Mouse (Mus musculus): ENCODE results near the gene Stx5a.

Stx5a gene

DNA sequence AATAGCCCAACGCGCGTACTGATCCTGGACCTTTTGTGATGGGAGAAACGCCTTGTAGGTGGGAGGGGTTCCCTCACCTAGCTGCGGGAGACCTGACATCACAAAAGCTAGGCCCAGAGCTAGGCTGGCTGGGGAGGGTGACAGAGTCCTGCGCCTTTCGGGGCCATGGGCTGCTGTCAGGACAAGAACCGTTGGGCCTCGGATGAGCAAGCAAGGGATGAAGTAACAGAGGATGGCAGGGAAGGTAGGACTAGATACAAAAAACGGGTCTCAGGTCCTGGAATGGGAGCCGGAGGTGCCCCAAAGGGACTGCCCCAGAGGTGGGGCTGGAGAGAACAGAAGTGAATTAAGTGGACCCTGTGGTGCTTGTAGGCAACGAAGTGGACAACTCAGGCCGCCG lies 610 bp upstream of the Stx5a start, which contains the start of gene 1700092M07Rik:
TSS of gene 1700092M07Rik (plus strand) at position 116 of the 400 bp plus-strand sequence.
- no peak for DNase-seq (ENCODE audit: low spot score in 2 of 2)

DNA sequence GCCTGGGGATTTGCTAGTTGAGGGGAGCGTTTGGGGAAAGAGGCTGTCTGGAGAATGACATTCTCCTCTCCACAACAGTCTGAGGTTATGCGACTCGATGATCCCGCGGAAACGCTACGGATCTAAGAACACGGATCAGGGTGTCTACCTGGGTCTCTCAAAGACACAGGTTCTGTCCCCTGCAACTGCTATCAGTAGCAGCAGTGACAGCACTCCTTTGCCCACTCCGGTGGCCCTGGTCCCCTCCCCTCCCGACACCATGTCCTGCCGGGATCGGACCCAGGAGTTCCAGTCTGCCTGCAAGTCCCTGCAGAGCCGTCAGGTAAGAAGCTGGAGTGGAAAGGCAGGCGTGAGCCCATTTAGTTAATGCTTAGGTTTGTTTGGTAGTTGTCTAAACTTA lies 963 bp downstream of the Stx5a start:
- no peak for DNase-seq (ENCODE audit: low spot score in 2 of 2)

DNA sequence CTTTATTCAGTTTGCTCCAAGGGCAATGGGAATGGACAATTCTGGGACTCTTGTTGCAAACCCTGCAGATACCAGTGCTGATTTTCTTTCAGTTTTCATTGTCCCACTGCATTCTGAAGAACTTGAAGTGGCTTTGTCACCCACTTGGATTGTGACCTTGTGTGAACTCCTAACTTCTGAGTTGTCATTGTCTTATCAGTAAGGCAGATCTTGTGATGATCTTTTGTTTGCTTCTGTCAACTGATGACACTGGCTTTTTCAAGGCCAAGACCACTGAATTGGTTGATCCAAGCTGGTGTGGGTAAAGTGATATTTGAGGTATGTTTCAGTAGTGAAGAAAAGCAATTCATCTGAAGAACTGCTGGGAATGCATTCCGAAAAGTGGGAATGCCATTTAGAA lies 4.2 kb downstream of the Stx5a start:
- no peak for DNase-seq (ENCODE audit: low spot score in 2 of 2)

DNA sequence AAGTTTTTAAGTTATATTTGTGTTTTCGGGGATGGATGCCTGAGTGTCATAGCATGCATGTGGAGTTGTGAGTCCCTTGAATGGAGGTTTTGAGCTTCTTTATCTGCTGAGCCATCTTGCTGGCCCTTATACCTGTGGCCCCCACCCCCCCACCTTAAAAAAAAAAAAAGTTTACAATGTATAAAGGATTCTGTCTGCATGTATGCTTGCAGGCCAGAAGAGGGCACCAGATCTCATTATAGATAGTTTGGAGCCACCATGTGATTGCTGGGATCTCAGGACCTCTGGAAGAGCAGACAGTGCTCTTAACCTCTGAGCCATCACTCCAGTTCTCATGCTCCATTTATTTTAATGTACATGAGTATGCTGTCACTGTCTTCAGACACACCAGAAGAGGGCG lies 6.2 kb downstream of the Stx5a start:
- DNase-seq (ENCODE audit: low spot score in 2 of 2) = no peak

DNA sequence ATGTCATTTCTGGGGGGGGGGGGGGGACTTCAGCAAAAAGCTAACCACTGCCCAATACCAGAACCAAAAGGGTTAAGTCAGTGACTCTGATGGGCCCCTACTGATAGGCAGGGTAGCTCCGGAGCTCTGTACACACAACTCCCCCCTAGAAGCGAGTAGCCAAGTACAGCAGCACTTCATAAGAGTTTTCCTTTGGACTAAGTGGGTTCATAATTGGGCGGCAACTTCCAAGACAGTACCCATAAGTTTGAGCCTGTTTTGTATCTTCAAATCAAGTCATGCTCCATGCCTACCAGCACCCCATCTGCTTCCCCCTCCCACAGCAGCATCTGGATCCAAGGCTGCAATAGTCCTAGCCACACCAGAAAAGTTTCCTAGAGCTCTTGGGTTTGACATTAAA lies 14.4 kb downstream of the Stx5a start:
- no peak for DNase-seq (ENCODE audit: low spot score in 2 of 2)

DNA sequence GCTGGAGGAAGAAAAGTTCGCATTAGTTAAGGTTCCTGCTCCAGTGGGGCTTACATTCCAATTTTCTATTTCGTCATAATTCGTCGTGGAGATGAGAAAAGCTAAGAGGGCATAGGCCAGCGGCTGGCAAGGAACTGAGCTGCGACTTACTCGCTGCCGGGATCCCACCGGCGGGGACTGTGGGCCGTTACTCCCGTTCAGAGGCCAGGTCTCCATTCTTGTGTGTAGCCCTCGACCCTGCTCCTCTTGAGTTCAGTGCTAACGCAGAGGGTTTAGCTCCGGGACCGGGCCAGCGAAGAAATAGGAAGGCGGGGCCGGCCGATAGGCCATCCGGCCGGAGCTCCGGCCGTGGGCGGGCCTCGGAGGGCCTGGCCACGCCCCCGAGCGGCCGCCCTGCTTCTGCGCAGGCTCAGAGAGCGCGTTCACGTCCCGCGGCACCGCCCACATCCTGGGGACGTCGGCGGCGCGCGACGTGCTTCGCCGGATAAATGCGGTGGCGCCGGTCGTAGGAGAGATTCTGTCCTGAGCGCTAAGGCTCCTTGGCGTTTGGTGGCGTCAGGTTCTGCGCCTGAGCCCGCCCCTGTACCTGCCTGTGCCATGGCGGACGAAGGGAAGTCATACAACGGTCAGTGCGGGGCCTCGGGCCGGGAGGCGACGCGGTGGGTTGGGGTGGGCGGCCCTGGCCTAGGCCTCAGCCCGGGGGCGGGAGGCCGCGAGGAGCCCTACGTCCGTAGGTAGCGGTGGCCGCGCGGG lies 15.6 kb downstream of the Stx5a start, which contains the start of gene Nxf1:
TSS of gene Nxf1 (plus strand) at position 439 of the 753 bp plus-strand sequence.
- DNase-seq (ENCODE audit: low spot score in 2 of 2) = peak; percentile 89 to 92

DNA sequence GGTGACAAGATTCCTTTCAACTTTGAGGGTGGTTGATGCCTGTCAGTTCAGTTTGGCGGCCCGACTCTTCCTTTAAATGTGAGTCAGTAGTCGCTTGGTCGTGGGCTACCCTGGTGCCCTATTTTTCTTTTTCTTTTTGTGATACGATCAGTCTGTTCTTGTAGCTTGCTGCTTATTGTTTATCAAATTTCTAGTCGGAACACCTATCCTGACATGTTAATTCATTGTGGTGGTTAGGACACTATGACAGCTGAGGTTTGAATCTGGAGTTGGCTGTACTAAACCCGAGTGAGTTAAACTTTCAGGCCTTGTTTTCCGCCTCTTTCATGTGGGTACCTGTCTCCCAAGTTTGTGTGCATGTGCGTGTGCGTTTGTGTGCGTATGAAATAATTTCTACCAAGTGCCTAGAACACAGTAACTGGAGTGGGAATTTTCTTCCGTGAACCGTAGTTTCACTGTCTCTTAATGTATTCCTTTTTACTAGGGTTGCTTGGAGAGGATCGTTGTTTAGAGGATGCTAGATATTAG lies 16.3 kb downstream of the Stx5a start:
- no peak for DNase-seq (ENCODE audit: low spot score in 2 of 2)

DNA sequence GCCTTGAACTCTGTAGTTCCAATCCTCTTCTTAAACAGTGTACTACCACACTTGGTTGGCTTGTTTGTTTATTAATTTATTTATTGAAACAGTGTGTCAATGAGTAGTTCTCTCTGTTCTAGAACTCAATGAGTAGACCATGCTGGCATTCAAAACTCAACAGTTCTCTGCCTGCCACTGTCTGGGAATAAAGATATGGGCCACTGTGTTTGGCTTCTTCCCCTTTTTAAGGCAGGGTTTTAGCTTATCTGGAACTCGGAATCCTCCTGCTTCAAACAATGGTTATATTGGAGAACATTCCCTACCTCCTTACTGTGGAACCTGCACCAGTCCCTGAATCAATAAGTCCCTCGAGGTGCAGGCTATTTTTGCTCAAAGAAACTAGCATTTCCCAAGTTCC lies 17.7 kb downstream of the Stx5a start:
- no peak for DNase-seq (ENCODE audit: low spot score in 2 of 2)

DNA sequence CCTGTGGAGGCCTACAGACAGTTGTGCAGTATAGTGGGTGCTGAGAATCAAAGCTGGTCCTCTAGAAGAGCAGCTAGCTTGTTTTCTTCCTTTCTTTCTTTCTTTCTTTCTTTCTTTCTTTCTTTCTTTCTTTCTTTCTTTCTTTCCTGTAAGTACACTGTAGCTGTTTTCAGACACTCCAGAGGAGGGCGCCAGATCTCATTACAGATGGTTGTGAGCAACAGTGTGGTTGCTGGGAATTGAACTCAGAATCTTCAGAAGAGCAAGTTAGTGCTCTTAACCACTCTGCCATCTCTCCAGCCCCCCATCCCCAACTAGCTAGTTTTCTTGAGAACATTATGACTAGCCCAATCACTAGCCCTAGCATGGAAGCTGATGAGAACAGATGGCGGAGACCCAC lies 19.5 kb downstream of the Stx5a start:
- DNase-seq (ENCODE audit: low spot score in 2 of 2) = peak in 1 of 2 experiments; percentile 30

DNA sequence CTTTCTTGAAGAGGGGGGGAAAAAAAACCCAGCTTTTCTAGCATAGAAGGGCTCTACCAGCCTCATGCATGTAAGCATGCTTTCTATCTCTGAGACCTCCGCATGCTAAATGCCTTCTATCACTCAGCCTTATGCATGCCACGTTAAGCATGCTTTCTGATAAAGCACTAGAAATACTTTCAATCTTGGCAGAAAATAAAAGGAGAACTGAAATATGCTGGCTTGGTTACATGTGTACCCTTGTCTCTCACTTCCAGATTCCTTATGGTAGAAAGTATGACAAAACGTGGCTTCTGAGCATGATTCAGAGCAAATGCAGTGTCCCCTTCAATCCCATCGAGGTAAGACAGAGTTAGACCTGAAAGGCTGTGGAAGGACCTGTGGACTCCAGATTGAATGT lies 22.1 kb downstream of the Stx5a start:
- DNase-seq (ENCODE audit: low spot score in 2 of 2) = no peak

DNA sequence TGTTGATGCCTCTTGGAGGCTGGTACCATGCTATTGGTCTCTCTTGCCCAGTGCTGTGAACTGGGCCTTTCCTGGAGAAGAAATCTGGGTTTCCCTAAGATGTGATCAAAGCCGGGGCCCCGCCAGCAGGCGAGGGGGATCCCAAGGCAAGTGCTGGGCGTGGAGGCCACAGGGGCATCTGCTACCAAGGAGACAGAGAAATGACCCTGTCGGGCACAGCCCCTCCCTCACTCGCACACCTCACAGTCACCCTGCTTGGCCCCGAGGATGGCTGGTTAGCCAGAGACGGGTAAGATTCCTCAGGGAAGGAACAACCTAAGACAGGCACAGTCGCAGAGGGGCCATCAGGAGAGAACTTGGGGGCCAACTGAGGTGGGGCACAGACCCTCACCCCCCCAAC lies 24.3 kb downstream of the Stx5a start:
- no peak for DNase-seq (ENCODE audit: low spot score in 2 of 2)

DNA sequence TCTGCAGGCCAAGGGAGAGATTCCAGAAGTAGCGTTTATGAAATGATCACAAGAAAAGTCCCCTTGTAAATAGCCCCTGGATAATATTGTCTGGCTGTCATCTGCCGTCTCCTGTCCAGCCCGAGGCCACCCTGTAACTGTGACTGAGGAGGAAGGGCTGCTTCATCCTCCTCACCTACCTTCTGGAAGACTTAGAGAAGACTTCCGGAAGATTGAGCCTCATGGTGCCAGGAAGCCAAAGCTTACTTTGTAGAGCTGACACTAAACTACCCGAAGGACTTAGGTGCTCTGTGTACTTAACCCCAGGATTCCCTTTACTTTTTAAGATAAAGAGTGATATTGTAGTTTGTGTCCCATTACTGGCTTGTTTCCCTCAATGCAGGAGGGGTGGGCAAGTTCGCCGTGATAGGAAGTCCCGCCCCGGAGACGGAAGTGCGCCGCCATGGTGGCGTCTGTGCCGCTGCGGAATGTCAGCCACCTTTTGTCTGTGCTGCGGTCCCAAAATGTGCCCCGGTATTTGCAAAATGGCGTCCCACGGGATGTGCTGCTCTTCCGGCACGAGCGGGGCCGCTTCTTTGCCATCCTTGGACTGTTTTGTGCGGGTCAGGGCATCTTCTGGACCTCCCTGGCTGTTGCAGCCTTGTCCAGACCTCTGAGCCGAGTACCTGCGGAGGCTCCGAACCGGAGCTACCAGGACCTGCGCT lies 29.5 kb downstream of the Stx5a start, which contains the start of gene Tmem223:
TSS of gene Tmem223 (plus strand) at position 430 of the 704 bp plus-strand sequence.
- peak; percentile 78 to 81 for DNase-seq (ENCODE audit: low spot score in 2 of 2)

DNA sequence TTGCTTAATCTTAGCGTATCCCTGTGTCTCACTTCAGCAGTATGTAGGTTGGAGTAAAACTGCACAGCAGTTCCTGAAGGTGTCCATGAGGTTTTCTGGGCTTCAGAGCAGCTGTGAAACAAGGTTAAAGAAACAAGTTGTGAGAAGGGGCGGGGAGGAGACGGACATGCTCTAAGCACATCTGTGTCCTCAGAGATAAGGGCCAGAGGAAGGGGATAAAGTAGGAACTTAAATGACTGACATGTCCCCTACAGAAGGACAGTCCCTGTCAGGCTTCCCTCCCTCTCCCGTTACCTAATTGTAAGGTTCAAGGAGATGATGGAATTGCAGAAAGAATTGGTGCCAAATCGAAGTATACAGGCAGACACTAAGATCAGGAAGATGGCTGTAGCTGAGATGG lies 31.8 kb downstream of the Stx5a start:
- no peak for DNase-seq (ENCODE audit: low spot score in 2 of 2)

DNA sequence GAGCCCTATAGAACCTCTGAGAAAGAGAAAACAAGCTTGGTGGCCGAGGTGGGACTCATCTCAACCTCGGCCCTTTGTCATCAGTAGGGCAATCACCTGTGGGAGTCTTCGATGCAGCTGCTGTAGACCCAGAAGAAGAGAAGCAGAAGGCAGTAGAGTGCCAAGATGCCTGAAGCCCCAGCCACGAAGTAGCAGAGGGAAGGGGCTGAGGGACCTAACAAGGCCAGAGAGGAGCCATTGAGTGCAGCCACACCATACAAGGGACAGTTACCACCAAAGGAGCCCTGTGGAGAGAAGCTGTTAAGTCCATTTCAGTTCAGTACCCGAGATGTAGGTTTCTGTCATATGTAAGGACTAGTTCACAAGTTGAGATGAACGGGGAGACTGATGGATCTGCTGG lies 32.2 kb downstream of the Stx5a start:
- DNase-seq (ENCODE audit: low spot score in 2 of 2) = no peak

DNA sequence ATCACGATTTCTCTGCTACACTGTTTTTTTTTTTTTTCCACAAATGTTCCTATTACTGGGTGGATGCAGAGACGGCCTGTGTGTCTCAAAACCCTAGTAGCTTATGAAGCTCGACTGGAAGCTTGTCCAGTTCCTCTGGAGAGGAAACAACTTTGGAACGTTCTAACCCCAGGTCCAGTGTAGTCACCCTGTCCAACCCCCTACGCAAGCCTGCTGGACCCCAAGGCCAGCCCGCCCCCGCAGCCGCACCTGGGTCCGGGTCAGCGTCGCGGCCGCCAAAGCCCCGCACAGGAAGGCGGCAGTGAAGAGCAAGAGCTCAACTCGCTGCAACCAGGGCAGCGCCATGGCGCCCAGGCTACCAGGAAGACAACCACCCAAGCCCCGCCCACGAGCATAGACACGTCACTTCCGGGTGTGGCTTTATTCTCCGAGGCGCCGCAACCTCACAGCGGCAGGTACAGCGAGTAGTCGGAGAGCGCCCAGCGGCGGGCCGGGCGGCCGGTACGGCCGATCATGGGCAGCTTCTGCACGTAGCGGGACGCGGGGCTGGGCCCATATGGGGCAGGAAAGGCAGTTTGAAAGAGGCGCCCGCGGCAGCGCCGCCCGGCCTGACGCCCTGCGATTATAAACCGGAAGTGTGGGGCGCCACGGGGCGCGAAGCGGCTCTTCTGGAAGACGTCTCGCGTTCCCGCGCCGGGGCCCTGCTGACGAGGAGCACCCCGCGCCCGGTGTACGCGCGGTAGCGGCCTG lies 33.0 kb downstream of the Stx5a start, which contains the start of gene Tmem179b:
TSS of gene Tmem179b (minus strand) at position 382 of the 750 bp plus-strand sequence.
- peak; percentile 96 to 97 for DNase-seq (ENCODE audit: low spot score in 2 of 2)

DNA sequence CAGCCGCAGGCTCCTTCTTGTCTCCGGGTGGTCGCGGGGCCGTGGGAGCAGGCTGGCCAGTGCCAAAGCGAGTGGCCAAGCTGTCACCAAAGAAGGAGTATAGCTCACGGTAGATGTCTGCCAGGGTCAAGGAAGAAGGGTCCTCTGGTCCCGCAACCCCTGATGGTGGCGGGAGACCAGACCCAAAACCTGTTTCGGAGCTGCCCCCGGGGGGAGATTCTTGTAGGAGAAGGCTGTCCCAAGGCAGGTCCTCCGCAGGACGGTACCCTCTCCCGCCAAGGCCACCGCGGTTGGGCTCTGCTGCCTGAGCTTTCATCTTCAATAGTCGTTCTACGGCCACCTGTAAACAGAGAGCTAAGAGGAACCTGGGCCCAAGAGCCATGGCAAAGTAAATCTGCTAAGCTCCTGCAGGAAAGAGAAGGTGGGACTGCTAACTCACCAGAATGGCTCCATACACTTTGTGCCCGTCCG lies 33.8 kb downstream of the Stx5a start:
- no peak for DNase-seq (ENCODE audit: low spot score in 2 of 2)

DNA sequence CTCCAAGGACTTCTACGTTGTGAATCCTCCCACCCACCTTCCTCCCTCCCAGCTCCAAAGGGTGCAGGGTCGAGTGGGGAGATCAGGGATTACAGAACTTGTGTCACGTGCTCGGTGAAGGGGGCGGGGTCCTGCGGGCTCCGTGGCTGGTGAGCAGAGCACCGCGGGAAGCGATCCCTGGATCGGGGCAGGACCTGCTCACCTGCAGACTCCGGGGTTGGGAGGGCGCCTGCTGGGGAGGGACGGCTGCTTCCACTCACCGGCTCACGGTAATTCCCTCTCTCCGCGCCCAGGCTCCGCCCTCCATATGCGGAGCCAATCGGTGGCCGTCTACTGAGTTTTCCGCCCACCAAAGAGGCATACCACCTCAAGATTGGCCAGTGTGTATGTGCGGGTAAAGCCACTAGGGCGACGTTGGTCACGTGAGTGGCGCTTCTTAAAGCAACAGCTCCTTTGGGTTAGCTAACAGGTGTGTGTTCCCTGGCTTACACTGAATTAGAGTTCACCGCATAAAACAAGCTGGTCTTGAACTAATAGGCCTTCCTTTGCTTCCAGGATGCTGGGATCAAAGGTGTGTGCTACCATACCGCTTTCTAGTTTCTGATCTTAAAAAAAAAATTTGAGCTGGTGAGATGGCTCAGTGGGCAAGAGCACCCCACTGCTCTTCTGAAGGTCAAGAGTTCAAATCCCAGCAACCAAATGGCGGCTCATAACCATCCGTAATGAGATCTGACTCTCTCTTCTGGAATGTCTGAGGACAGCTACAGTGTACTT lies 45.0 kb downstream of the Stx5a start, which contains the start of gene Taf6l:
TSS of gene Taf6l (minus strand) at position 410 of the 774 bp plus-strand sequence.
- peak; percentile 88 to 92 for DNase-seq (ENCODE audit: low spot score in 2 of 2)

DNA sequence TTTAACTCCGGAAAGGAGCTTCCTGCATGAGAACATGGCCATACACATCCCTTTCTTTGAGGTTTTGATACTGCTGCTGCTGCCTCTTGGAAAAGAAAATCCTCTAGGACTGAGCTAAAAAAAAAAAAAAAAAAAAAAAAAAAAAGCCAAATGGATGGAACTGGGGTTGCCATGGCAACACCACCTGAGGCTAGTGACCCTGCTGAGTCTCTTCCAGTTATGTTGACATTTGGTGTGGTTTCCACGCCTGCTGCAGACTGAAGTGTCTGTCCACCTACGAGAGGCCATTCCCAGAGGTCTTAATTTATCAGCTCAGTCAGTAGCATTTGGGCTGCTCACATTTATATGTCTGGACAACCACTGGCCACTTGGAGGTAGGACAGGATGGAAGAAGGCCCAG lies 47.3 kb downstream of the Stx5a start:
- no peak for DNase-seq (ENCODE audit: low spot score in 2 of 2)

DNA sequence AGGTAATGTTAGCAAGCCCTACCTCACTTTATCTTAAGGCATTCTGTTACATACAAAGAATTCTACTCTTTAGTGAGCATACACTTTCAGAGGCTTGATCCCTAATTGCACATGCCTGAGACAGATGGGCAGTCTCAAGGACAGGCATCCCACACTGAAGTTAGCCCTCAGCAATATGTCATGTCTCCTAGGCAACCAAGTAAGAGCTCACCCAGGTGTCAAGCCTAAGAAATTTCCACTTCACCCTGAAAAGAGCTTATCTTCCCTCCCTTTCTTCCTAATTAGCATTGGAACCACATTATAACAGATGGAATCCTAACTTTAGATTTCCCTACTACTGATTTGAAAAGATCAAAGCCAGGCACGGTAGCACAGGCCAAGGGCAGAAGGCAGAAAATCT lies 48.0 kb downstream of the Stx5a start:
- no peak for DNase-seq (ENCODE audit: low spot score in 2 of 2)

DNA sequence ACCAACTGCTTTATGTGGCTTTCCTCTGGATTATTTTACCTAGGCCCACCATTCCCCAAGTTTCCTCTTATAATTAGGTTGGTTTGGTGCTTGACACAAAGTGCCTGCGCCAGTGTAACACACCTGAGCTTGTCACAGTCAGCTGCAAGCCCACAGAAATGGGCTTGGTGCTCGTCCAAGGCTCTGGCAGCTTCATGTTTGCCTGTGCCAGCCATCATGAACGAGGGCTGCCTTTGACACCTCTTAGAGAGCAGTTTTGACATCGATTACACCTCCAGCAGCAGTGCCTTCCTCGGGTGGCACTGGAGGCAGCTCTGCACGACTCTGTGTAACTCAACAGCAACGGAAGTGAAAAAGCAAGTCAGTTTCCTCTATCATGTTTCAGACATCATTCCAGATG lies 49.0 kb downstream of the Stx5a start:
- DNase-seq (ENCODE audit: low spot score in 2 of 2) = no peak
